Mouse (Mus musculus) liver, postnatal 0 days (tissue): ENCODE data around the gene Qser1. TPM values are rescaled to one million over a fixed set of nuclear protein-coding genes. Genes with fewer than 3 reads are reported as not detected.

Source experiments
- ATAC-seq: fragments of 200-750 bp; cut with Nextera tagmentation; 2 replicates; pipeline ENCODE4 v1.8.0; 2017; ENCODE audit warnings: mild to moderate bottlenecking, moderate library complexity
- DNase-seq: peaks from one replicate; pipeline ENCODE4 v3.0.0-alpha.2; 2016
- H3K27ac ChIP-seq: fragments of 300-500 bp; sonication (generic); 2 replicates; pipeline ENCODE4 v1.5.1; 2014; ENCODE audit warnings: antibody characterized with exemption, moderate library complexity, mild to moderate bottlenecking, low read depth
- H3K27me3 ChIP-seq: fragments of 300-500 bp; sonication (generic); 2 replicates; pipeline ENCODE4 v1.6.1; 2014; ENCODE audit warnings: low read length, control low read depth, mixed read lengths; ENCODE audit not compliant: insufficient read depth
- H3K36me3 ChIP-seq: fragments of 300-500 bp; sonication (generic); replicated peaks from 2 replicates; pipeline ENCODE4 v1.6.1; 2014; ENCODE audit warnings: mild to moderate bottlenecking, control low read depth, low read length, moderate library complexity, mixed read lengths; ENCODE audit not compliant: insufficient read depth
- H3K4me1 ChIP-seq: fragments of 300-500 bp; sonication (generic); 2 replicates; pipeline ENCODE4 v1.6.1; 2014; ENCODE audit warnings: antibody characterized with exemption, mild to moderate bottlenecking, control low read depth; ENCODE audit not compliant: insufficient read depth
- H3K4me2 ChIP-seq: fragments of 300-500 bp; sonication (generic); 2 replicates; pipeline ENCODE4 v1.6.1; 2014; ENCODE audit warnings: low read depth, mild to moderate bottlenecking, low read length, moderate library complexity, mixed read lengths
- H3K4me3 ChIP-seq: fragments of 300-500 bp; sonication (generic); 2 replicates; pipeline ENCODE4 v1.5.1; 2014; ENCODE audit warnings: low read depth, low read length
- H3K9ac ChIP-seq: fragments of 300-500 bp; sonication (generic); replicated peaks from 2 replicates; pipeline ENCODE4 v1.6.1; 2014; ENCODE audit warnings: mild to moderate bottlenecking, moderate library complexity
- H3K9me3 ChIP-seq: fragments of 300-500 bp; sonication (generic); 2 replicates; pipeline ENCODE4 v1.6.1; 2016; ENCODE audit warnings: mild to moderate bottlenecking, control low read depth, low read length, mixed read lengths
- CTCF ChIP-seq: sonication (generic); IDR thresholded peaks from 2 replicates; pipeline ENCODE4 v1.5.1; 2016; ENCODE audit warnings: antibody characterized with exemption, low read depth
- EP300 ChIP-seq: IDR thresholded peaks from 2 replicates; pipeline ENCODE4 v1.6.1; 2016; ENCODE audit warnings: antibody characterized with exemption, low read depth, mild to moderate bottlenecking
- WGBS: fragments of 180-500 bp; shearing (Covaris S2); extraction: QIAGEN DNeasy Blood & Tissue Kit; methylation state at CpG from one replicate; pipeline ENCODE4 v1.1.7; 2014; ENCODE audit not compliant: insufficient replicate concordance; 5-methylcytosine and 5-hydroxymethylcytosine counted together
- polyA plus RNA-seq: library from polyadenylated mRNA; unstranded; fragments of >200 nt; fragmentation: Nextera tagmentation; extraction: Ambion mirVana; gene quantifications from 2 replicates; pipeline ENCODE4 v1.2.1, GENCODE M21; 2015

Qser1 gene
- polyA plus RNA-seq, 1 experiment from 2014 or later, result 1.2 TPM

- H3K27me3 ChIP-seq, result peaks cover 6% of the 10 kb centered on the region; the same call in 1 of the 2 replicates
- peak overlapping the region; percentile 84 for H3K27ac ChIP-seq
- 6% methylated on average over 45 of the region's 46 CpGs for WGBS
- H3K9me3 ChIP-seq, result no peaks in the 10 kb centered on the region
- no peak for DNase-seq
- peak; percentile 39 for ATAC-seq
- H3K4me1 ChIP-seq, result no peaks in the 10 kb centered on the region
- no peaks in the 10 kb centered on the region for H3K36me3 ChIP-seq
- TF ChIP-seq EP300 (no peak), CTCF (no peak)
- H3K9ac ChIP-seq, result peak overlapping the region; percentile 82
- peak overlapping the region; percentile 77 for H3K4me2 ChIP-seq
- H3K4me3 ChIP-seq, result peak overlapping the region; percentile 71
Observed at GRCm38 (mm10) chr2:104741896-104742740, 74.4 kb downstream of the Qser1 start.

DNA sequence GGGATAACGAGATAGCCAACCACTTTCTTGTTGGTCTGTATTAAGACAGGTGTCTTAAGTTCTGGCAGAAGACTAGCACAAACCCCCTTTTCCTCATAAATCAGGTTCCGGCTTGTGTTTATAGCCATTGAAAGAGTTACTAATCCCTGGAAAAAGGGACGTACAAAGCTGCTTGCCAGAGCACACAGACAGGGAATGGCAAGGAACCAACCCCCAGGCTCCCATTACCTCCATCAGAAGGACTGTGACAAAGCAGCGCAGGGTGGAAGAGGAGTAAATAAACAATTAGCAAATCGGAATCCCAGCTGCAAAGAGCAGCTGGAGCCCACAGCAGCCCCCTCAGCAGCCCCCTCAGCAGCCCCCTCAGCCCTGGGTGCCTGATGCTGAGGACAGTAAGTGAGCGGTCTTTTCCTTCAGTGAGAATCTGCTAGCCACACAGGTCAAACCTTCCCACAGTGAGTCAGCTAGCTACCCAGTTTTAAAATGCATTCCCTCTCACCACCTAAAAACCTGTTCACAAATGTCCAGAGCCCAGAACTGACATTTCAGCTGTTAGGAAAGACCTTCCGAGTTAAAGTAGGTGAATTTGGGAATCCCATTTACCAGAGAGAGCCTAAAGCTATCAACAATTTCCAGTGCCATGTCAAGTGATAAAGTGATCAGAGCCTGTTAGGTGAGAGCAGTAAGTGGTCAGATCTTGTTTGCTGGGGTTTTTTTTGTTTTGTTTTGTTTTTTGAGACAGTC, 75.4 kb downstream of the Qser1 start:
- H3K4me2 ChIP-seq, result peak overlapping the region; percentile 77
- H3K27me3 ChIP-seq, result peaks cover 6% of the 10 kb centered on the region; the same call in 1 of the 2 replicates
- H3K27ac ChIP-seq, result peak overlapping the region; percentile 39; the same call in 1 of the 2 replicates
- WGBS, result 54% methylated on average over 7 of the region's 7 CpGs
- ATAC-seq (no peak), DNase-seq (no peak)
- H3K9ac ChIP-seq, result peak overlapping the region; percentile 82
- H3K4me1 ChIP-seq, result no peaks in the 10 kb centered on the region
- TF ChIP-seq EP300, result no peak
- TF ChIP-seq CTCF, result no peak
- H3K9me3 ChIP-seq, result no peaks in the 10 kb centered on the region
- H3K4me3 ChIP-seq, result peak overlapping the region; percentile 71
- H3K36me3 ChIP-seq, result no peaks in the 10 kb centered on the region

DNA sequence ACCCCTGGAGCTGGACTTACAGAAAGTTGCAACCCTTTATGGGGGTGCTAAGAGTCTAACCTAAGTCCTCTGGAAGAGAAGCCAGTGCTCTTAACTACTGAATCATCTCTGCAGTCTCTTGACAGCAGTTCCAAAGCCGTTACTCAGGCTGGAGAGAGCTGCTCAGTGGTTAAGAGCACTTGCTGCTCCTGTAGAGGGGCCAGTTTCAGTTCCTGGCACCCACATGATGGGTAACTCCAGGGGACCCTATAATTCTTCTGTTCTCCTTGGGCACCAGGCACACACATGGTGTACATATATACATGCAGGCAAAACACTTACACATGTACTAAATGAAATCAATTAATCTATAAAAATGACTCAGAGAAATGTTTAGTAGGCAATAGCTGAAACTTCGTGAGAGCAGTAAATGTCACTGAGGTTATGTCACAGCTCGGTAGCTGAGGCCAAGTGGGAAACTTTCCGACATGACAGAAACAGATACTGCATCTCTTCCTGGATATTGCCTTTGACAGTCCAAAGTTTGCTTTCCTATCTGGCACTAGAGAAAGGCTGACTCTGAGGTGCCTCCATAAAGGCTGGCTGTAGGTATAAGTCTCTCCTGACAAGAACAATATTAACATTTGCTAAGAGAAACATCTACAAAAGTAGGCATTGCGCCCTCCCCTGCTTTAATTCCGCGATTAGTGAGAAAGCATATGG, 76.2 kb downstream of the Qser1 start:
- H3K4me3 ChIP-seq, result peak overlapping the region; percentile 71
- WGBS, result 53% methylated on average over 7 of the region's 7 CpGs
- H3K27ac ChIP-seq, result peak overlapping the region; percentile 39; the same call in 1 of the 2 replicates
- no peak for ATAC-seq
- H3K4me1 ChIP-seq, result no peaks in the 10 kb centered on the region
- H3K9ac ChIP-seq, result peak overlapping the region; percentile 82; the same call in 1 of the 2 replicates
- no peaks in the 10 kb centered on the region for H3K36me3 ChIP-seq
- H3K4me2 ChIP-seq, result peak overlapping the region; percentile 77
- H3K27me3 ChIP-seq, result peaks cover 6% of the 10 kb centered on the region; the same call in 1 of the 2 replicates
- no peaks in the 10 kb centered on the region for H3K9me3 ChIP-seq
- TF ChIP-seq CTCF, result no peak
- no peak for TF ChIP-seq EP300
- no peak for DNase-seq

- Histone ChIP-seq H3K27me3 (peaks cover 6% of the 10 kb centered on the region; the same call in 1 of the 2 replicates), H3K9me3 (no peaks in the 10 kb centered on the region), H3K36me3 (no peaks in the 10 kb centered on the region), H3K4me3 (no peak overlapping the region), H3K9ac (no peak overlapping the region), H3K27ac (no peak overlapping the region), H3K4me2 (no peak overlapping the region), H3K4me1 (no peaks in the 10 kb centered on the region)
- ATAC-seq, result no peak
- DNase-seq, result no peak
- 75% methylated on average over 2 of the region's 2 CpGs for WGBS
- TF ChIP-seq EP300, result no peak
Observed at GRCm38 (mm10) chr2:104739691-104740090, 76.9 kb downstream of the Qser1 start.

DNA sequence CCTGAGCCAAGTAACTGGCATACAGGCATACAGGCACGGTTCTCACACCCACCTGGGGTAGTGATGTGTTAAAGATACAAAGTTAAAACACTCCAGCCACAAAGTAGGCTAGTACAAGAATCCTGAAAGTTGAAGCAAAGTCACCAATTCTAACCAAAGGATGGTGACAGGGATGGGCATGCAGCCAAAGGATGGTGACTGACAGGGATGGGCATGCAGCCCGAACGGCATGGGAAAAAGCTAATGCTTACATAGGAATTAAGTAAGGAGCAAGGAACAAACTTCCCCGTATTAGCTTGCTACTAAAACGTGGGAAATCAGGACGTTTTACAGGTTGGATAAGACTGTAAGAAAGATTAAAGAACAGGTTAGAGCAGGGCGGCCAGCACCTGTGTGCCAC, 80.3 kb downstream of the Qser1 start:
- no peak for ATAC-seq
- Histone ChIP-seq H3K36me3 (no peaks in the 10 kb centered on the region), H3K27ac (no peak overlapping the region), H3K27me3 (no peaks in the 10 kb centered on the region), H3K4me2 (no peak overlapping the region), H3K9ac (no peak overlapping the region), H3K4me3 (no peak overlapping the region), H3K4me1 (no peaks in the 10 kb centered on the region; the same call in none of the 2 replicates), H3K9me3 (no peaks in the 10 kb centered on the region)
- TF ChIP-seq CTCF, result no peak
- no peak for TF ChIP-seq EP300
- WGBS, result 57% methylated on average over 7 of the region's 7 CpGs
- DNase-seq, result peak; percentile 35
